Mouse (Mus musculus) midbrain, embryonic 13.5 days (tissue): Measurements from ENCODE around the gene Hsf4. TPM values are rescaled to one million over a fixed set of nuclear protein-coding genes. Genes with fewer than 3 reads are reported as not detected.
"Not testable (repeated sequence)": the region's sequence is repeated elsewhere in the genome, so short reads cannot be mapped to it uniquely, and the experiment has no call there.

ENCODE experiments used
- ATAC-seq: fragments of 200-750 bp; cut with Nextera tagmentation; 2 replicates; pipeline ENCODE4 v1.8.0; 2017; ENCODE audit warnings: mild to moderate bottlenecking, moderate TSS enrichment, moderate library complexity
- H3K27ac ChIP-seq: fragments of 300-500 bp; sonication (generic); 2 replicates; pipeline ENCODE4 v1.5.1; 2015; ENCODE audit warnings: inconsistent platforms, mild to moderate bottlenecking, moderate library complexity
- H3K27me3 ChIP-seq: fragments of 300-500 bp; sonication (generic); 2 replicates; pipeline ENCODE4 v1.6.1; 2015; ENCODE audit warnings: mild to moderate bottlenecking, inconsistent platforms
- H3K36me3 ChIP-seq: fragments of 300-500 bp; sonication (generic); 2 replicates; pipeline ENCODE4 v1.6.1; 2015; ENCODE audit warnings: mild to moderate bottlenecking, inconsistent platforms
- H3K4me1 ChIP-seq: fragments of 300-500 bp; sonication (generic); replicated peaks from 2 replicates; pipeline ENCODE4 v1.6.1; 2015; ENCODE audit warnings: inconsistent platforms
- H3K4me2 ChIP-seq: fragments of 300-500 bp; sonication (generic); replicated peaks from 2 replicates; pipeline ENCODE4 v1.6.1; 2015; ENCODE audit warnings: moderate library complexity, mild to moderate bottlenecking, inconsistent platforms
- H3K4me3 ChIP-seq: fragments of 300-500 bp; sonication (generic); replicated peaks from 2 replicates; pipeline ENCODE4 v1.5.1; 2015; ENCODE audit warnings: mild to moderate bottlenecking, inconsistent platforms
- H3K9ac ChIP-seq: fragments of 300-500 bp; sonication (generic); replicated peaks from 2 replicates; pipeline ENCODE4 v1.6.1; 2015; ENCODE audit warnings: mild to moderate bottlenecking, inconsistent platforms
- H3K9me3 ChIP-seq: fragments of 300-500 bp; sonication (generic); 2 replicates; pipeline ENCODE4 v1.6.1; 2016; ENCODE audit warnings: mild to moderate bottlenecking, inconsistent platforms
- WGBS: fragments of 180-500 bp; shearing (Covaris S2); methylation state at CpG from one replicate; pipeline ENCODE4 v1.1.7; 2015; 5-methylcytosine and 5-hydroxymethylcytosine counted together
- polyA plus RNA-seq: library from polyadenylated mRNA; unstranded; fragments of >200 nt; fragmentation: Nextera tagmentation; extraction: Ambion mirVana; gene quantifications from 2 replicates; pipeline ENCODE4 v1.2.1, GENCODE M21; 2015

Hsf4 gene
- polyA plus RNA-seq, 1 experiment from 2014 or later = 0.38 TPM

GRCm38 (mm10) chr8:105290554-105291314 lies 21.1 kb downstream of the Hsf4 start:
- 6% methylated on average over 31 of the region's 31 CpGs for WGBS
- H3K4me2 ChIP-seq = peak overlapping the region; percentile 81

GRCm38 (mm10) chr8:105291364-105291763 lies 21.8 kb downstream of the Hsf4 start:
- not testable (repeated sequence) for H3K4me2 ChIP-seq, H3K9me3 ChIP-seq, H3K36me3 ChIP-seq, H3K27ac ChIP-seq, ATAC-seq, H3K9ac ChIP-seq, H3K4me3 ChIP-seq
- WGBS = 86% methylated on average over 8 of the region's 8 CpGs
- Histone ChIP-seq H3K27me3 (peaks cover 20% of the 10 kb centered on the region), H3K4me1 (peaks cover 40% of the 10 kb centered on the region)

More at GRCm38 (mm10) chr8:105290554-105291314, 21.1 kb downstream of the Hsf4 start:
- H3K9ac ChIP-seq = peak overlapping the region; percentile 70; the same call in 1 of the 2 replicates
- peaks cover 46% of the 10 kb centered on the region for H3K4me1 ChIP-seq
- no peak for ATAC-seq
- H3K27ac ChIP-seq = no peak overlapping the region
- H3K9me3 ChIP-seq = no peaks in the 10 kb centered on the region
- peaks cover 7% of the 10 kb centered on the region; the same call in 1 of the 2 replicates for H3K36me3 ChIP-seq
- peak overlapping the region; percentile 56 for H3K4me3 ChIP-seq
- peaks cover 20% of the 10 kb centered on the region for H3K27me3 ChIP-seq

GRCm38 (mm10) chr8:105291802-105292201 lies 22.2 kb downstream of the Hsf4 start:
- H3K9me3 ChIP-seq, ATAC-seq, H3K27ac ChIP-seq, H3K4me3 ChIP-seq, H3K36me3 ChIP-seq, H3K4me2 ChIP-seq, H3K9ac ChIP-seq: not testable (repeated sequence)
- WGBS = 75% methylated on average over 3 of the region's 3 CpGs
- peaks cover 38% of the 10 kb centered on the region for H3K4me1 ChIP-seq
- H3K27me3 ChIP-seq = peaks cover 20% of the 10 kb centered on the region

DNA sequence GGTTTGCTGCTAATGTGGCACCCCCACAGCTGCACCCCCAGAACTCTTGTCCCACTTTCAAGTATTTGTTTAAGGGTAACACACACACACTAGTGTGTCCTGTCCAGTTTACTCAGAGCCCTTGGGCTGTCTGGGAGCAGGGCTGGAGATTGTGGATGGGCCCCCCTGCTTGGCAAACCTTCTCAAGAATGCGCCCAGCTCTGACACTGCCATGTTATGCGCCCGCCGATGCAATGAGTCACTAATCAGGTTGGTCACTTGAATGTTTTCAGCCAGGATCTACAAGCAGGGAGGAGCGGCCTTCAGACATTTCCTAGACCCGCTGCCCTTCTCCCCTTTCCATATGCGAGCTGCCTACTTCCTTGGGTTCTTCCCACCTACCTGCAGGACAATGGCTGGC lies 22.9 kb downstream of the Hsf4 start:
- 93% methylated on average over 7 of the region's 7 CpGs for WGBS
- no peak overlapping the region for H3K4me3 ChIP-seq
- H3K27me3 ChIP-seq = peaks cover 20% of the 10 kb centered on the region
- H3K36me3 ChIP-seq = no peaks in the 10 kb centered on the region
- no peak overlapping the region for H3K9ac ChIP-seq
- H3K27ac ChIP-seq = no peak overlapping the region
- no peak for ATAC-seq
- H3K9me3 ChIP-seq = no peaks in the 10 kb centered on the region
- no peak overlapping the region for H3K4me2 ChIP-seq
- peaks cover 35% of the 10 kb centered on the region for H3K4me1 ChIP-seq

GRCm38 (mm10) chr8:105293405-105293804 lies 23.8 kb downstream of the Hsf4 start:
- Histone ChIP-seq H3K4me2 (no peak overlapping the region), H3K4me3 (no peak overlapping the region), H3K36me3 (no peaks in the 10 kb centered on the region; the same call in 1 of the 2 replicates), H3K9ac (peak overlapping the region; percentile 32; the same call in 1 of the 2 replicates), H3K4me1 (peaks cover 31% of the 10 kb centered on the region), H3K27ac (no peak overlapping the region), H3K27me3 (peaks cover 20% of the 10 kb centered on the region), H3K9me3 (no peaks in the 10 kb centered on the region)
- WGBS = 74% methylated on average over 19 of the region's 19 CpGs
- ATAC-seq = no peak

DNA sequence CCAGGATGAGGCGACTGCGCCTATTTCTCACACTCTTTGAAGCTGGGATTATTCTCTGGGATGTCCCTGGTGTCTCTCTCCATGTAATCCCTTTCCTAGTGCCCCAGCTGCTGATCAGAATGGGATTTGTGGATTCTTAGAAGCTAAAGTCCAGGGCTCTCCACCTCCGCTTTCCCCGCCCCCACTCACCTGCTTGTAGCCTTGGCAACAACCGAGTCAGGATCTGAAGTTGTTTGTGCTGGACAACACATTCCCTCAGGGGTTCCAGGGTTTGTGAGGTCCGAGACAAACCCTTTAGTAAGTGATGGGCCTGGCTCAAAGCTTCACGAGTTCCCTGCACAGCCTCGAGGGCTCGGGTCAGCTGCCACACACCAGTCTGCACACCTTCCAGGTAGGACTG lies 25.2 kb downstream of the Hsf4 start:
- Histone ChIP-seq H3K4me3 (no peak overlapping the region), H3K9ac (0 out of 2 replicates have a peak overlapping the region, but pooled peaks have one; percentile 19), H3K9me3 (no peaks in the 10 kb centered on the region), H3K36me3 (peaks cover 8% of the 10 kb centered on the region), H3K4me1 (peaks cover 36% of the 10 kb centered on the region), H3K27ac (no peak overlapping the region), H3K27me3 (peaks cover 20% of the 10 kb centered on the region), H3K4me2 (0 out of 2 replicates have a peak overlapping the region, but pooled peaks have one; percentile 5)
- 57% methylated on average over 9 of the region's 9 CpGs for WGBS
- ATAC-seq = no peak

DNA sequence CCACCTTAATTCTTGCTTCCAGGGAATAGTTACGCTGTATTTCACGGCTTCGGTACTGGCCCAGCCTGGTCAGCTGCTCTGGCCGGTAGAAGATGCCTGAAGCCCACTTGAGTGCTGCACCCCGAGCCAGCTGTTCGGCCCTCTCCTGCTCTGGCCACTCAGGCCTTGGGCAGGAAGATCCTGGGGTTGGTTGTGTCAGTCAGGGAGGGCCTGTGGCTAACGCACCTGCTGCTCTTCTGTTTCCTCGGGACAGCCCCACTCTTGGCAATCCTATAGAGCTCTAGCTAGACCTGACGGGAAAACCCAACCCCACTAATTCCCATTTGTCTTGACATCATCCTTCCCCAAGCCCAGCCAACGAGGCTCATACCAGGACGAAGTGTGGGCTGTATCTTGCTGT lies 25.7 kb downstream of the Hsf4 start:
- no peak overlapping the region for H3K27ac ChIP-seq
- ATAC-seq = no peak
- H3K27me3 ChIP-seq = peaks cover 17% of the 10 kb centered on the region
- no peak overlapping the region; the same call in 1 of the 2 replicates for H3K9ac ChIP-seq
- peaks cover 13% of the 10 kb centered on the region for H3K36me3 ChIP-seq
- whole genome bisulfite sequencing = 71% methylated on average over 11 of the region's 11 CpGs
- 0 out of 2 replicates have a peak overlapping the region, but pooled peaks have one; percentile 5 for H3K4me2 ChIP-seq
- peaks cover 31% of the 10 kb centered on the region for H3K4me1 ChIP-seq
- peak overlapping the region; percentile 6; the same call in 1 of the 2 replicates for H3K4me3 ChIP-seq
- H3K9me3 ChIP-seq = no peaks in the 10 kb centered on the region

DNA sequence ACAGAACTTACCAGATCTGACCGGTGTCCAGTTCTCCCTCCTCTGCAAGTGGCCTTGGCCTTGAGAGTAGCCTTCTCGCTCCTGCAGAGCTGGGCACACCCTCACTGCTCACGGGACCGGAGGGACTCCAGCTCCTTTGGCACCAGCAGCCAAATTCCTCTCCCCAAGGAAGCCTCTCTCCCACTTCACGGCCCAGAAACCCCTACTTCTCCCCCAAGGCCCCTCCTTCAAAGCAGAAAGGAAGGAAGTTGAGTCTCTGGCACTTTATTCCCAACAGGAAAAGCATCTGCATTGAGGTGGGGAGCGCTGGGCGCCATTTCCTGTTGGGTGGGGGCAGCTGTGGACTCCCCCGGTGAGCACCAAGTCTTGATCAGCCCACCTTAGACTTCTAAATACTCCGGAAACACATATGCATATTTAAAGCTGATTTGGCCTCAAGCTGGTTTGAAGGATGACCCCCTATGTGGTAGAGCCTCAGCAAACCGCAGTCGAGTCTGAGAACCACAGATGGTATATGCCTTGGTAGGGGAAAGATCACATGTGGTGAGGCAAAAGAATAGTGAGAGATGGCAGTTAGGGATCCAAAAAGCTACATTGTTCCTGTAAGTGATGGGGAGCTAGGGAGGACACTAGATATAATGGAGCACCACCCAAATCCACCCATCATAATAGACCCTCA lies 26.4 kb downstream of the Hsf4 start, which contains the start of gene Exoc3l:
TSS of gene Exoc3l (minus strand) at position 207 of the 679 bp plus-strand sequence.
- Histone ChIP-seq H3K27ac (no peak within 1 kb of the TSS), H3K27me3 (peaks cover 11% of the 10 kb centered on the region; the same call in 1 of the 2 replicates), H3K9ac (peak within 1 kb of the TSS; percentile 90), H3K4me2 (peak within 1 kb of the TSS; percentile 99), H3K4me1 (peaks cover 23% of the 10 kb centered on the region), H3K36me3 (peaks cover 21% of the 10 kb centered on the region), H3K4me3 (peak within 1 kb of the TSS; percentile 88), H3K9me3 (no peaks in the 10 kb centered on the region)
- WGBS = 72% methylated on average over 11 of the region's 11 CpGs
- ATAC-seq = no peak

DNA sequence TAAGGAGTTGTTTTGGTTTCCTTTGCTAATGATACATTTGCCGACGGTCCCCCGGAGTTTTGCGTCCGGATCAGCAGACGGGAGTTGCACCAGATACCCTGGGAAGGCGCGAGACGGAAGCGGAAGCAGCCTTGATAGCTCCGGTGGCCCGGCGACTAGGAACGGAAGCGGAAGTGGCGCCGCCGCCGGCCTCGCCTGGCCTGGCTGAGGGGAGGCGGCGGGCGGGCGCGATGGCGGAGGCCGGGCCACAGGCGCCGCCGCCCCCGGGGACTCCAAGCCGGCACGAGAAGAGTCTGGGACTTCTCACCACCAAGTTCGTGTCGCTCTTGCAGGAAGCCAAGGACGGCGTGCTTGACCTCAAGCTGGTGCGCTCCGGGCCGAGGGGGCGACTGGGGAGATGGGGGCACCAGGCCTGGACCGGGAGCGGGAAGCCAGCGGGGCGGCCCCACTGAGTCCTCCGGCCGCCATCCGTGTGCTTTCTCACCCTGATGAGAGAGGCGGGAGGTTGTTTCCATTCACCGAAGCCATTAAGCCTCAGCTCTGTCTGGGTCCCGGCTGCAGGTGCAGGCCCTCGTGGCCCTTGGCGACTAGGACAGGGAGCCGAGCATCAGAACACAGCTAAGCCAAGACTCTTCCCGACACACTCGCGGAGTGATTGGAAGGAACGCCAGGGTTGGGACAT lies 28.1 kb downstream of the Hsf4 start, which contains the start of gene E2f4:
TSS of gene E2f4 (plus strand) at position 153 of the 682 bp plus-strand sequence.
- Histone ChIP-seq H3K9me3 (no peaks in the 10 kb centered on the region), H3K4me1 (peaks cover 23% of the 10 kb centered on the region), H3K4me3 (peak within 1 kb of the TSS; percentile 88), H3K4me2 (peak within 1 kb of the TSS; percentile 99), H3K9ac (peak within 1 kb of the TSS; percentile 90), H3K27me3 (peaks cover 11% of the 10 kb centered on the region; the same call in 1 of the 2 replicates), H3K36me3 (peaks cover 36% of the 10 kb centered on the region), H3K27ac (peak within 1 kb of the TSS; percentile 15; the same call in 1 of the 2 replicates)
- ATAC-seq = peak; percentile 92
- under 1% methylated on average over 58 of the region's 58 CpGs for WGBS

GRCm38 (mm10) chr8:105298351-105299252 lies 29.0 kb downstream of the Hsf4 start:
- Histone ChIP-seq H3K36me3 (peaks cover 45% of the 10 kb centered on the region), H3K4me2 (peak overlapping the region; percentile 99), H3K27ac (no peak overlapping the region), H3K9me3 (no peaks in the 10 kb centered on the region), H3K9ac (peak overlapping the region; percentile 90), H3K4me1 (peaks cover 23% of the 10 kb centered on the region), H3K27me3 (peaks cover 4% of the 10 kb centered on the region; the same call in 1 of the 2 replicates), H3K4me3 (peak overlapping the region; percentile 88)
- ATAC-seq = no peak
- 63% methylated on average over 18 of the region's 18 CpGs for WGBS

GRCm38 (mm10) chr8:105299962-105300361 lies 30.4 kb downstream of the Hsf4 start:
- Histone ChIP-seq H3K27ac (no peak overlapping the region), H3K9ac (no peak overlapping the region), H3K4me2 (no peak overlapping the region), H3K4me1 (peaks cover 31% of the 10 kb centered on the region), H3K9me3 (no peaks in the 10 kb centered on the region), H3K36me3 (peaks cover 59% of the 10 kb centered on the region), H3K4me3 (no peak overlapping the region), H3K27me3 (no peaks in the 10 kb centered on the region; the same call in 1 of the 2 replicates)
- 98% methylated on average over 8 of the region's 8 CpGs for whole genome bisulfite sequencing
- no peak for ATAC-seq
